Mouse (Mus musculus): Measurements from ENCODE around the gene Atp8b4. TPM values are rescaled to one million over a fixed set of nuclear protein-coding genes. Genes with fewer than 3 reads are reported as not detected.

The Atp8b4 gene
- polyA plus RNA-seq, 1 experiment, result 0.06 TPM

GRCm38 (mm10) chr2:126304621-126305020 lies 195.9 kb downstream of the Atp8b4 start:
- Histone ChIP-seq H3ac (ENCODE audit: control insufficient read depth, insufficient read length, low read depth) (no peak overlapping the region), H3K79me3 (ENCODE audit: low read depth) (no peaks in the 10 kb centered on the region), H3K27me3 (ENCODE audit: control insufficient read depth, insufficient read depth, insufficient read length) (no peaks in the 10 kb centered on the region), H3K4me3 (ENCODE audit: insufficient read depth, poor library complexity, severe bottlenecking) (no peak overlapping the region), H3K79me2 (ENCODE audit: control insufficient read depth, insufficient read depth) (no peaks in the 10 kb centered on the region), H3K36me3 (ENCODE audit: control insufficient read depth, insufficient read depth) (no peaks in the 10 kb centered on the region)
- TF ChIP-seq MAX (IDR thresholded peaks at IDR 0.05) (no peak), USF1 (IDR thresholded peaks at IDR 0.05; ENCODE audit: low read depth) (no peak), CEBPB (IDR thresholded peaks at IDR 0.05; ENCODE audit: low read depth) (no peak), MYOD1 (IDR thresholded peaks at IDR 0.05; ENCODE audit: control insufficient read depth, insufficient read length, low read depth) (no peak), FOSL1 (IDR thresholded peaks at IDR 0.05; ENCODE audit: insufficient read depth, low read length, poor library complexity, severe bottlenecking) (no peak), CTCF (IDR thresholded peaks at IDR 0.05; ENCODE audit: control insufficient read depth, insufficient read depth, insufficient read length) (no peak)

- Histone ChIP-seq H3ac (ENCODE audit: control insufficient read depth, insufficient read length, low read depth) (no peak overlapping the region), H3K27me3 (ENCODE audit: control insufficient read depth, insufficient read depth, insufficient read length) (no peaks in the 10 kb centered on the region), H3K79me2 (ENCODE audit: control insufficient read depth, insufficient read depth) (no peaks in the 10 kb centered on the region), H3K36me3 (ENCODE audit: control insufficient read depth, insufficient read depth) (no peaks in the 10 kb centered on the region), H3K79me3 (ENCODE audit: low read depth) (no peaks in the 10 kb centered on the region), H3K4me3 (ENCODE audit: insufficient read depth, poor library complexity, severe bottlenecking) (no peak overlapping the region)
- TF ChIP-seq MYOG (IDR thresholded peaks at IDR 0.05; ENCODE audit: control insufficient read depth, extremely low read depth, insufficient read length) (no peak), MAX (IDR thresholded peaks at IDR 0.05) (peak; percentile 66), CTCF (IDR thresholded peaks at IDR 0.05; ENCODE audit: control insufficient read depth, insufficient read depth, insufficient read length) (no peak), MYOD1 (IDR thresholded peaks at IDR 0.05; ENCODE audit: control insufficient read depth, insufficient read length, low read depth) (peak; percentile 51), FOSL1 (IDR thresholded peaks at IDR 0.05; ENCODE audit: insufficient read depth, low read length, poor library complexity, severe bottlenecking) (peak; percentile 99), CEBPB (IDR thresholded peaks at IDR 0.05; ENCODE audit: low read depth) (peak; percentile 73), USF1 (IDR thresholded peaks at IDR 0.05; ENCODE audit: low read depth) (peak; percentile 63)
Measured at GRCm38 (mm10) chr2:126303226-126303625, 197.2 kb downstream of the Atp8b4 start.

- no peaks in the 10 kb centered on the region for H3K79me3 ChIP-seq (ENCODE audit: low read depth)
- no peaks in the 10 kb centered on the region for H3K27me3 ChIP-seq (ENCODE audit: control insufficient read depth, insufficient read depth, insufficient read length)
- H3K36me3 ChIP-seq (ENCODE audit: control insufficient read depth, insufficient read depth), result no peaks in the 10 kb centered on the region
- H3K79me2 ChIP-seq (ENCODE audit: control insufficient read depth, insufficient read depth), result no peaks in the 10 kb centered on the region
- H3ac ChIP-seq (ENCODE audit: control insufficient read depth, insufficient read length, low read depth), result no peak overlapping the region
- TF ChIP-seq MAX (IDR thresholded peaks at IDR 0.05), result no peak
- no peak for TF ChIP-seq MYOD1 (IDR thresholded peaks at IDR 0.05; ENCODE audit: control insufficient read depth, insufficient read length, low read depth)
- TF ChIP-seq MYOG (IDR thresholded peaks at IDR 0.05; ENCODE audit: control insufficient read depth, extremely low read depth, insufficient read length), result no peak
- TF ChIP-seq CTCF (IDR thresholded peaks at IDR 0.05; ENCODE audit: control insufficient read depth, insufficient read depth, insufficient read length), result no peak
- H3K4me3 ChIP-seq (ENCODE audit: insufficient read depth, poor library complexity, severe bottlenecking), result no peak overlapping the region
Measured at GRCm38 (mm10) chr2:126302381-126302780, 198.1 kb downstream of the Atp8b4 start.

GRCm38 (mm10) chr2:126290702-126291101 lies 209.8 kb downstream of the Atp8b4 start:
- Histone ChIP-seq H3K36me3 (ENCODE audit: control insufficient read depth, insufficient read depth) (no peaks in the 10 kb centered on the region), H3K4me3 (ENCODE audit: insufficient read depth, poor library complexity, severe bottlenecking) (no peak overlapping the region), H3K79me2 (ENCODE audit: control insufficient read depth, insufficient read depth) (no peaks in the 10 kb centered on the region), H3K79me3 (ENCODE audit: low read depth) (no peaks in the 10 kb centered on the region), H3K27me3 (ENCODE audit: control insufficient read depth, insufficient read depth, insufficient read length) (no peaks in the 10 kb centered on the region), H3ac (ENCODE audit: control insufficient read depth, insufficient read length, low read depth) (no peak overlapping the region)
- TF ChIP-seq USF1 (IDR thresholded peaks at IDR 0.05; ENCODE audit: low read depth) (no peak), MYOD1 (IDR thresholded peaks at IDR 0.05; ENCODE audit: control insufficient read depth, insufficient read length, low read depth) (no peak), MAX (IDR thresholded peaks at IDR 0.05) (no peak), CTCF (IDR thresholded peaks at IDR 0.05; ENCODE audit: control insufficient read depth, insufficient read depth, insufficient read length) (no peak), CEBPB (IDR thresholded peaks at IDR 0.05; ENCODE audit: low read depth) (no peak), FOSL1 (IDR thresholded peaks at IDR 0.05; ENCODE audit: insufficient read depth, low read length, poor library complexity, severe bottlenecking) (no peak), MYOG (IDR thresholded peaks at IDR 0.05; ENCODE audit: control insufficient read depth, extremely low read depth, insufficient read length) (no peak)

- H3K36me3 ChIP-seq (ENCODE audit: control insufficient read depth, insufficient read depth), result no peaks in the 10 kb centered on the region
- H3K4me3 ChIP-seq (ENCODE audit: insufficient read depth, poor library complexity, severe bottlenecking), result no peak overlapping the region
- H3K79me2 ChIP-seq (ENCODE audit: control insufficient read depth, insufficient read depth), result no peaks in the 10 kb centered on the region
- H3K27me3 ChIP-seq (ENCODE audit: control insufficient read depth, insufficient read depth, insufficient read length), result no peaks in the 10 kb centered on the region
- H3K79me3 ChIP-seq (ENCODE audit: low read depth), result no peaks in the 10 kb centered on the region
- no peak for TF ChIP-seq FOSL1 (IDR thresholded peaks at IDR 0.05; ENCODE audit: insufficient read depth, low read length, poor library complexity, severe bottlenecking)
- TF ChIP-seq USF1 (IDR thresholded peaks at IDR 0.05; ENCODE audit: low read depth), result no peak
- TF ChIP-seq CTCF (IDR thresholded peaks at IDR 0.05; ENCODE audit: control insufficient read depth, insufficient read depth, insufficient read length), result no peak
- no peak for TF ChIP-seq MAX (IDR thresholded peaks at IDR 0.05)
- TF ChIP-seq CEBPB (IDR thresholded peaks at IDR 0.05; ENCODE audit: low read depth), result no peak
- no peak for TF ChIP-seq MYOD1 (IDR thresholded peaks at IDR 0.05; ENCODE audit: control insufficient read depth, insufficient read length, low read depth)
- no peak for TF ChIP-seq MYOG (IDR thresholded peaks at IDR 0.05; ENCODE audit: control insufficient read depth, extremely low read depth, insufficient read length)
- no peak overlapping the region for H3ac ChIP-seq (ENCODE audit: control insufficient read depth, insufficient read length, low read depth)
Measured at GRCm38 (mm10) chr2:126287942-126288341, 212.5 kb downstream of the Atp8b4 start.

- Histone ChIP-seq H3K27me3 (ENCODE audit: control insufficient read depth, insufficient read depth, insufficient read length) (no peaks in the 10 kb centered on the region), H3K79me2 (ENCODE audit: control insufficient read depth, insufficient read depth) (no peaks in the 10 kb centered on the region), H3K36me3 (ENCODE audit: control insufficient read depth, insufficient read depth) (no peaks in the 10 kb centered on the region), H3ac (ENCODE audit: control insufficient read depth, insufficient read length, low read depth) (no peak overlapping the region), H3K79me3 (ENCODE audit: low read depth) (no peaks in the 10 kb centered on the region), H3K4me3 (ENCODE audit: insufficient read depth, poor library complexity, severe bottlenecking) (no peak overlapping the region)
- TF ChIP-seq CEBPB (IDR thresholded peaks at IDR 0.05; ENCODE audit: low read depth) (no peak), FOSL1 (IDR thresholded peaks at IDR 0.05; ENCODE audit: insufficient read depth, low read length, poor library complexity, severe bottlenecking) (no peak), MYOD1 (IDR thresholded peaks at IDR 0.05; ENCODE audit: control insufficient read depth, insufficient read length, low read depth) (no peak), MYOG (IDR thresholded peaks at IDR 0.05; ENCODE audit: control insufficient read depth, extremely low read depth, insufficient read length) (no peak), USF1 (IDR thresholded peaks at IDR 0.05; ENCODE audit: low read depth) (no peak), MAX (IDR thresholded peaks at IDR 0.05) (no peak), CTCF (IDR thresholded peaks at IDR 0.05; ENCODE audit: control insufficient read depth, insufficient read depth, insufficient read length) (no peak)
Measured at GRCm38 (mm10) chr2:126286420-126286819, 214.1 kb downstream of the Atp8b4 start.
